Mouse (Mus musculus) central nervous system, embryonic 18 days (tissue): Measurements from ENCODE around the gene Ldb3. TPM values are rescaled to one million over a fixed set of nuclear protein-coding genes. Genes with fewer than 3 reads are reported as not detected.

Source experiments
- polyA plus RNA-seq: library from polyadenylated mRNA; depleted of rRNA; stranded (reverse); fragments of >200 nt; gene quantifications from 2 replicates; pipeline ENCODE4 v1.2.3, GENCODE M21; 2012; rRNA removed

The Ldb3 gene
- polyA plus RNA-seq, result 1.5 and 11.0 TPM in 2 replicates

GRCm38 (mm10) chr14:34588498-34588897, at the start of gene Ldb3:
Gene Ldb3 (minus strand): TSS chr14:34588682.

GRCm38 (mm10) chr14:34599941-34600340, 11.5 kb upstream of the Ldb3 start, which contains the start of gene Opn4:
Gene Opn4 (minus strand): TSS chr14:34600142.

DNA sequence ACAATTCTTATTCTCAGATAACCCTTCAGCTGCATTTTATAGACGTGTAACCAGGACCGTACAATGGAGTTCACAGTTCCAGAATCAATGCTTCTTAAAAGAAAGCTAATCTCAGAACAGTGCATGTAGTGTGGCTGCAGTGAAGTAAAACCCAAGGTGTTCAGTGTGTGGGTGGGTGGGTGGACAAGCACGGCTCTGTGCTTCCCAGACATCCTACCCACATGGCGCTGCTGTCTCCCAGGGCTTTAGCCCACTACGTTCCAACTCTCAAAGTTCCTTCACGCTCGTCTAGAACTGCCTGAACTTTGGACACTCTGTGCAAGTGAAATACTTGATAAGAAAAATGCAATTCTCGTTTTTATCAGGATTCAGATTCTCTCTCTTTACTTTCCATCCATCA, 65.8 kb downstream of the Ldb3 start, which contains the start of gene 9230112D13Rik:
Gene 9230112D13Rik, minus strand, starts transcription at position 101 of the 400 bp plus-strand sequence.

DNA sequence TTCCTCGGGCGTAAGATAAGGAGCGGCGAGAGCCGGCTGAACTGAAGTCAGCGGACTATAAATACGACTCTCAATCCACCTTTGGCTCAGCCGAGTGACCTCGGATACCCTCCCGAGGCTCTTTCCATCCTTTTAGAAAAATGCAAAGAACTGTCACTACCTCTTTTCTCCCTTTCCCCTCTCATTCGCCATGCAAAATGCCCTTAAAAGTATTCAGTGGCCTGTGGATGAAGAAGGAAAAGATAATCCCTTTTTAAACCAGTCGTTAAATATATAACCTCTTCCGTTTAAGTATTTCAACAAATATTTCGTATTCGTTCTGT, 85.2 kb downstream of the Ldb3 start, which contains the start of gene Bmpr1a:
Gene Bmpr1a, minus strand, starts transcription at position 17 of the 323 bp plus-strand sequence.

Other genes starting within 250 kb of the Ldb3 start
- gene Fam25c, start 233.2 kb downstream of the Ldb3 start, polyA plus RNA-seq, result not detected in 2 replicates
- 16.6 and 77.0 TPM in 2 replicates for gene Sncg, start 213.9 kb downstream of the Ldb3 start, polyA plus RNA-seq
- gene Mmrn2, start 213.2 kb downstream of the Ldb3 start, polyA plus RNA-seq, result 1.3 and 1.5 TPM in 2 replicates
- gene Bmpr1a, start 85.3 kb downstream of the Ldb3 start, polyA plus RNA-seq, result 17.9 and 20.0 TPM in 2 replicates
- gene 9230112D13Rik, start 65.9 kb downstream of the Ldb3 start, polyA plus RNA-seq, result 0.10 TPM in 1 of 2 replicates, not detected in the other
- gene Opn4, start 11.5 kb upstream of the Ldb3 start, polyA plus RNA-seq, result 0.05 TPM in 1 of 2 replicates, not detected in the other
- 15.6 and 16.8 TPM in 2 replicates for gene Wapl, start 85.2 kb upstream of the Ldb3 start, polyA plus RNA-seq
- 13.1 and 15.7 TPM in 2 replicates for gene Grid1, start 231.4 kb upstream of the Ldb3 start, polyA plus RNA-seq